Mouse (Mus musculus): ENCODE measurements at regions not wholly inside any gene's neighbourhood (a gene's known extent, or its start where the extent isn't known, plus 50 kb on each side); places are given as distances from the start of the nearest gene placed in this dataset.

GRCm38 (mm10) chr12:36748345-36748744 is 360.0 kb upstream of the Meox2 start:
- CTCF ChIA-PET: no interaction called here

- CTCF ChIA-PET: no interaction called here
Observed at GRCm38 (mm10) chr12:36765315-36766058, 342.9 kb upstream of the Meox2 start.

- CTCF ChIA-PET: no interaction called here
Observed at GRCm38 (mm10) chr12:36766167-36766566, 342.2 kb upstream of the Meox2 start.

- CTCF ChIA-PET: no interaction called here
Observed at GRCm38 (mm10) chr12:36780761-36781160, 327.6 kb upstream of the Meox2 start.

GRCm38 (mm10) chr12:36790866-36791265 is 317.5 kb upstream of the Meox2 start:
- CTCF ChIA-PET: no interaction called here

GRCm38 (mm10) chr12:36791430-36791829 is 316.9 kb upstream of the Meox2 start:
- CTCF ChIA-PET: no interaction called here

- CTCF ChIA-PET: no interaction called here
Observed at GRCm38 (mm10) chr12:36792205-36792604, 316.1 kb upstream of the Meox2 start.

GRCm38 (mm10) chr12:36793799-36794198 is 314.5 kb upstream of the Meox2 start:
- CTCF ChIA-PET: no interaction called here

- CTCF ChIA-PET: no interaction called here
Observed at GRCm38 (mm10) chr12:36796201-36796600, 312.1 kb upstream of the Meox2 start.

GRCm38 (mm10) chr12:36817938-36818337 is 290.4 kb upstream of the Meox2 start:
- CTCF ChIA-PET: no interaction called here

- CTCF ChIA-PET: no interaction called here
Observed at GRCm38 (mm10) chr12:36818852-36819251, 289.5 kb upstream of the Meox2 start.

GRCm38 (mm10) chr12:36826766-36827165 is 281.6 kb upstream of the Meox2 start:
- CTCF ChIA-PET: no interaction called here

- CTCF ChIA-PET: no interaction called here
Observed at GRCm38 (mm10) chr12:36831307-36831997, 276.9 kb upstream of the Meox2 start.

GRCm38 (mm10) chr12:36842957-36843356 is 265.4 kb upstream of the Meox2 start:
- CTCF ChIA-PET: no interaction called here

GRCm38 (mm10) chr12:36845130-36845529 is 263.2 kb upstream of the Meox2 start:
- CTCF ChIA-PET: no interaction called here

- CTCF ChIA-PET: no interaction called here
Observed at GRCm38 (mm10) chr12:36849086-36849485, 259.3 kb upstream of the Meox2 start.

GRCm38 (mm10) chr12:36863113-36863512 is 245.2 kb upstream of the Meox2 start:
- CTCF ChIA-PET: no interaction called here

- CTCF ChIA-PET: no interaction called here
Observed at GRCm38 (mm10) chr12:36880724-36881123, 227.6 kb upstream of the Meox2 start.

GRCm38 (mm10) chr12:36913364-36913763 is 195.0 kb upstream of the Meox2 start:
- CTCF ChIA-PET: no interaction called here

GRCm38 (mm10) chr12:36917576-36918106 is 190.7 kb upstream of the Meox2 start:
- CTCF ChIA-PET: no interaction called here

- CTCF ChIA-PET: no interaction called here
Observed at GRCm38 (mm10) chr12:36918294-36918876, 190.0 kb upstream of the Meox2 start.

- CTCF ChIA-PET: no interaction called here
Observed at GRCm38 (mm10) chr12:36923558-36923957, 184.8 kb upstream of the Meox2 start.

- CTCF ChIA-PET: no interaction called here
Observed at GRCm38 (mm10) chr12:36926225-36926624, 182.1 kb upstream of the Meox2 start.

Data from spleen, embryonic (tissue).